Mouse (Mus musculus) macrophage (primary cell): ENCODE results near the gene Fgfr4. TPM values are rescaled to one million over a fixed set of nuclear protein-coding genes. Genes with fewer than 3 reads are reported as not detected.

Experiments used
- H3K27ac ChIP-seq: fragments of 350-480 bp; formaldehyde crosslinking; 2 replicates; pipeline ENCODE4 v1.9.0; 2021
- H3K36me3 ChIP-seq: fragments of 350-480 bp; formaldehyde crosslinking; 2 replicates; pipeline ENCODE4 v1.9.0; 2021; ENCODE audit errors: inconsistent target
- H3K4me3 ChIP-seq: fragments of 350-480 bp; formaldehyde crosslinking; 2 replicates; pipeline ENCODE4 v1.9.0; 2021; ENCODE audit errors: inconsistent target
- H3K79me2 ChIP-seq: fragments of 350-480 bp; formaldehyde crosslinking; 2 replicates; pipeline ENCODE4 v1.9.0; 2021; ENCODE audit errors: inconsistent target
- WGBS: methylation state at CpG from one replicate; pipeline ENCODE4 v1.1.7; 2026; ENCODE audit warnings: inconsistent platforms; ENCODE audit not compliant: missing documents; 5-methylcytosine and 5-hydroxymethylcytosine counted together
- polyA plus RNA-seq: library from polyadenylated mRNA; stranded (reverse); fragments of 250-400 nt; gene quantifications from 3 replicates; pipeline ENCODE4 v1.2.4, GENCODE M21; 2018; ENCODE audit warnings: inconsistent platforms
- total RNA-seq, 78 experiments: library from RNA; depleted of rRNA; stranded (reverse); fragments of 250-400 nt; gene quantifications; 1 replicate in 9 of 78; 2 replicates in 24 of 78; 3 replicates in 43 of 78; 4 replicates in 2 of 78; pipeline ENCODE4 v1.2.4; 2018; ENCODE audit warnings: inconsistent platforms in 56 of 78

Fgfr4 gene
- total RNA-seq (2018; cell fraction: chromatin; rRNA removed): not detected
- not detected for total RNA-seq (2018; cell fraction: cytosol; rRNA removed)
- total RNA-seq (2018; cell fraction: nucleus; rRNA removed): not detected
- not detected in 3 replicates for polyA plus RNA-seq

- no peak within 1 kb of the TSS for H3K27ac ChIP-seq
- WGBS: 7% methylated on average over 62 of the region's 68 CpGs
- no peaks in the 10 kb centered on the region for H3K79me2 ChIP-seq
- no peaks in the 10 kb centered on the region for H3K36me3 ChIP-seq
- H3K4me3 ChIP-seq: no peak within 1 kb of the TSS
These were observed at the start of gene Fgfr4 for GRCm38 (mm10) chr13:55152621-55153415. Gene Fgfr4 (plus strand): TSS chr13:55152640.

- H3K27ac ChIP-seq: no peak overlapping the region
- no peaks in the 10 kb centered on the region for H3K36me3 ChIP-seq
- 88% methylated on average over 2 of the region's 2 CpGs for WGBS
- no peak overlapping the region for H3K4me3 ChIP-seq
- peaks cover 42% of the 10 kb centered on the region for H3K79me2 ChIP-seq
These were observed 49.1 kb upstream of the Fgfr4 start for GRCm38 (mm10) chr13:55103351-55103750.

GRCm38 (mm10) chr13:55105045-55105952 is 47.1 kb upstream of the Fgfr4 start, which contains the start of gene Zfp346:
Gene Zfp346 (plus strand): TSS chr13:55105311.
- Histone ChIP-seq H3K36me3 (no peaks in the 10 kb centered on the region), H3K79me2 (peaks cover 42% of the 10 kb centered on the region), H3K27ac (peak within 1 kb of the TSS; percentile 35), H3K4me3 (peak within 1 kb of the TSS; percentile 76)
- 1% methylated on average over 60 of the region's 66 CpGs for WGBS

- 44% methylated on average over 8 of the region's 8 CpGs for WGBS
- peak overlapping the region; percentile 76 for H3K4me3 ChIP-seq
- H3K79me2 ChIP-seq: peaks cover 42% of the 10 kb centered on the region
- H3K27ac ChIP-seq: peak overlapping the region; percentile 35
- H3K36me3 ChIP-seq: no peaks in the 10 kb centered on the region
These were observed 46.3 kb upstream of the Fgfr4 start for GRCm38 (mm10) chr13:55105953-55106691.

GRCm38 (mm10) chr13:55107116-55107515 is 45.3 kb upstream of the Fgfr4 start:
- Histone ChIP-seq H3K36me3 (no peaks in the 10 kb centered on the region), H3K4me3 (no peak overlapping the region), H3K27ac (peak overlapping the region; percentile 5; the same call in 1 of the 2 replicates), H3K79me2 (peaks cover 42% of the 10 kb centered on the region)
- WGBS: 97% methylated on average over 4 of the region's 4 CpGs

GRCm38 (mm10) chr13:55107694-55108093 is 44.7 kb upstream of the Fgfr4 start:
- H3K79me2 ChIP-seq: peaks cover 42% of the 10 kb centered on the region
- no peak overlapping the region for H3K4me3 ChIP-seq
- peak overlapping the region; percentile 5; the same call in 1 of the 2 replicates for H3K27ac ChIP-seq
- no peaks in the 10 kb centered on the region for H3K36me3 ChIP-seq
- 84% methylated on average over 8 of the region's 8 CpGs for WGBS

- Histone ChIP-seq H3K4me3 (no peak overlapping the region), H3K27ac (no peak overlapping the region), H3K36me3 (peaks cover 11% of the 10 kb centered on the region; the same call in 1 of the 2 replicates), H3K79me2 (peaks cover 2% of the 10 kb centered on the region; the same call in 1 of the 2 replicates)
- 91% methylated on average over 6 of the region's 6 CpGs for WGBS
These were observed 38.1 kb upstream of the Fgfr4 start for GRCm38 (mm10) chr13:55114375-55114774.

- WGBS: 19% methylated on average over 4 of the region's 6 CpGs
- H3K36me3 ChIP-seq: peaks cover 16% of the 10 kb centered on the region; the same call in 1 of the 2 replicates
- no peak overlapping the region for H3K4me3 ChIP-seq
- H3K79me2 ChIP-seq: no peaks in the 10 kb centered on the region
- H3K27ac ChIP-seq: no peak overlapping the region
These were observed 27.5 kb upstream of the Fgfr4 start for GRCm38 (mm10) chr13:55124903-55125302.

GRCm38 (mm10) chr13:55133448-55133847 is 19.0 kb upstream of the Fgfr4 start, which contains the start of gene Gm17617:
Gene Gm17617 (minus strand): TSS chr13:55133548.
- WGBS: 100% methylated on average over 2 of the region's 2 CpGs
- no peak within 1 kb of the TSS for H3K4me3 ChIP-seq
- H3K36me3 ChIP-seq: peaks cover 12% of the 10 kb centered on the region; the same call in 1 of the 2 replicates
- H3K27ac ChIP-seq: no peak within 1 kb of the TSS
- H3K79me2 ChIP-seq: no peaks in the 10 kb centered on the region

GRCm38 (mm10) chr13:55135382-55135781 is 17.1 kb upstream of the Fgfr4 start:
- WGBS: 18% methylated on average over 4 of the region's 5 CpGs
- H3K36me3 ChIP-seq: peaks cover 8% of the 10 kb centered on the region; the same call in 1 of the 2 replicates
- no peak overlapping the region for H3K4me3 ChIP-seq
- no peak overlapping the region for H3K27ac ChIP-seq
- no peaks in the 10 kb centered on the region for H3K79me2 ChIP-seq

- H3K36me3 ChIP-seq: no peaks in the 10 kb centered on the region
- H3K79me2 ChIP-seq: no peaks in the 10 kb centered on the region
- H3K4me3 ChIP-seq: no peak overlapping the region
- H3K27ac ChIP-seq: no peak overlapping the region
- 83% methylated on average over 2 of the region's 2 CpGs for WGBS
These were observed 12.2 kb upstream of the Fgfr4 start for GRCm38 (mm10) chr13:55140271-55140670.

GRCm38 (mm10) chr13:55153951-55154350 is 1.5 kb downstream of the Fgfr4 start:
- 98% methylated on average over 5 of the region's 5 CpGs for WGBS
- H3K36me3 ChIP-seq: no peaks in the 10 kb centered on the region

GRCm38 (mm10) chr13:55162365-55162764 is 9.9 kb downstream of the Fgfr4 start:
- Histone ChIP-seq H3K79me2 (no peaks in the 10 kb centered on the region), H3K4me3 (no peak overlapping the region), H3K27ac (no peak overlapping the region), H3K36me3 (no peaks in the 10 kb centered on the region)
- WGBS: 81% methylated on average over 7 of the region's 7 CpGs

More at GRCm38 (mm10) chr13:55153951-55154350, 1.5 kb downstream of the Fgfr4 start:
- Histone ChIP-seq H3K27ac (no peak overlapping the region), H3K4me3 (no peak overlapping the region), H3K79me2 (no peaks in the 10 kb centered on the region)

GRCm38 (mm10) chr13:55163553-55163952 is 11.1 kb downstream of the Fgfr4 start:
- no peaks in the 10 kb centered on the region for H3K79me2 ChIP-seq
- H3K27ac ChIP-seq: no peak overlapping the region
- no peak overlapping the region for H3K4me3 ChIP-seq
- no peaks in the 10 kb centered on the region for H3K36me3 ChIP-seq
- WGBS: 71% methylated on average over 5 of the region's 5 CpGs
